Mouse (Mus musculus) heart, embryonic 14.5 days (tissue): ENCODE data around the gene Actn2. TPM values are rescaled to one million over a fixed set of nuclear protein-coding genes. Genes with fewer than 3 reads are reported as not detected.

ENCODE experiments used
- ATAC-seq: fragments of 200-750 bp; cut with Nextera tagmentation; 2 replicates; pipeline ENCODE4 v1.8.0; 2017; ENCODE audit warnings: low read depth, moderate TSS enrichment; ENCODE audit not compliant: insufficient number of reproducible peaks, insufficient read depth, low FRiP score
- H3K27ac ChIP-seq, 2 experiments: fragments of 200-500 bp in 1 of 2; fragments of 300-500 bp in 1 of 2; sonication (generic) in 1 of 2; replicated peaks in 1 of 2; 2 replicates each; pipeline ENCODE4 v1.5.1; 2012 to 2014; ENCODE audit warnings: low read depth in 2 of 2, low read length in 2 of 2, control low read depth in 1 of 2, mild to moderate bottlenecking in 1 of 2, mixed read lengths in 1 of 2; ENCODE audit not compliant: control insufficient read depth in 1 of 2, insufficient read depth in 1 of 2
- H3K27me3 ChIP-seq: fragments of 300-500 bp; sonication (generic); 2 replicates; pipeline ENCODE4 v1.6.1; 2014; ENCODE audit warnings: mild to moderate bottlenecking, low read length, control low read depth; ENCODE audit not compliant: control insufficient read depth, insufficient read depth
- H3K36me3 ChIP-seq: fragments of 300-500 bp; sonication (generic); 2 replicates; pipeline ENCODE4 v1.6.1; 2014; ENCODE audit warnings: mild to moderate bottlenecking, control low read depth, low read length, mixed read lengths; ENCODE audit not compliant: control insufficient read depth, insufficient read depth
- H3K4me1 ChIP-seq, 2 experiments: fragments of 200-500 bp in 1 of 2; fragments of 300-500 bp in 1 of 2; sonication (generic) in 1 of 2; 2 replicates each; pipeline ENCODE4 v1.6.1; 2012 to 2014; ENCODE audit warnings: low read length in 2 of 2, control low read depth in 1 of 2, mixed read lengths in 1 of 2; ENCODE audit not compliant: control insufficient read depth in 2 of 2, insufficient read depth in 2 of 2
- H3K4me2 ChIP-seq: fragments of 300-500 bp; sonication (generic); 2 replicates; pipeline ENCODE4 v1.6.1; 2014; ENCODE audit warnings: mild to moderate bottlenecking, low read length
- H3K4me3 ChIP-seq, 2 experiments: fragments of 200-500 bp in 1 of 2; fragments of 300-500 bp in 1 of 2; sonication (generic) in 1 of 2; 2 replicates each; pipeline ENCODE4 v1.5.1; 2012 to 2014; ENCODE audit warnings: low read length in 2 of 2, mild to moderate bottlenecking in 2 of 2, control low read depth in 1 of 2, low read depth in 1 of 2, moderate library complexity in 1 of 2; ENCODE audit not compliant: control insufficient read depth in 1 of 2, insufficient read depth in 1 of 2
- H3K9ac ChIP-seq: fragments of 300-500 bp; sonication (generic); 2 replicates; pipeline ENCODE4 v1.6.1; 2014; ENCODE audit warnings: mild to moderate bottlenecking, low read length
- H3K9me3 ChIP-seq: fragments of 300-500 bp; sonication (generic); 2 replicates; pipeline ENCODE4 v1.6.1; 2016; ENCODE audit warnings: low read length, control low read depth; ENCODE audit not compliant: control insufficient read depth
- WGBS: fragments of 180-500 bp; shearing (Covaris S2); extraction: QIAGEN DNeasy Blood & Tissue Kit; methylation state at CpG from one replicate; pipeline ENCODE4 v1.1.7; 2014; 5-methylcytosine and 5-hydroxymethylcytosine counted together
- polyA plus RNA-seq: library from polyadenylated mRNA; unstranded; fragments of >200 nt; fragmentation: Nextera tagmentation; extraction: Ambion mirVana; gene quantifications from 2 replicates; pipeline ENCODE4 v1.2.1, GENCODE M21; 2014

Gene Actn2
- polyA plus RNA-seq, 1 experiment from 2014 or later = 1,376 TPM

GRCm38 (mm10) chr13:12243991-12244390 lies 96.6 kb downstream of the Actn2 start:
- peak; percentile 86 for ATAC-seq
- H3K9ac ChIP-seq = no peak overlapping the region
- H3K4me3 ChIP-seq = no peak overlapping the region
- no peaks in the 10 kb centered on the region; the same call in 1 of the 2 replicates for H3K27me3 ChIP-seq
- H3K27ac ChIP-seq = peak overlapping the region; percentile 46 to 79; a peak in 3 of 4 replicates
- H3K9me3 ChIP-seq = no peaks in the 10 kb centered on the region
- 40% methylated on average over 4 of the region's 4 CpGs for WGBS
- peaks cover 84% of the 10 kb centered on the region for H3K36me3 ChIP-seq
- peaks cover 4 to 18% of the 10 kb centered on the region in 2 experiments for H3K4me1 ChIP-seq
- peak overlapping the region; percentile 27 for H3K4me2 ChIP-seq

- H3K4me1 ChIP-seq = no peaks in the 10 kb centered on the region
- no peak overlapping the region for H3K27ac ChIP-seq
- WGBS = 89% methylated on average over 4 of the region's 4 CpGs
- no peak overlapping the region for H3K4me3 ChIP-seq
- H3K36me3 ChIP-seq = peaks cover 92% of the 10 kb centered on the region
- no peak overlapping the region for H3K4me2 ChIP-seq
- ATAC-seq = no peak
- no peak overlapping the region for H3K9ac ChIP-seq
- no peaks in the 10 kb centered on the region for H3K27me3 ChIP-seq
- H3K9me3 ChIP-seq = no peaks in the 10 kb centered on the region
Observed at GRCm38 (mm10) chr13:12232141-12232540, 108.4 kb downstream of the Actn2 start.

GRCm38 (mm10) chr13:12228248-12228647 lies 112.3 kb downstream of the Actn2 start:
- Histone ChIP-seq H3K4me1 (no peaks in the 10 kb centered on the region), H3K36me3 (peaks cover 95% of the 10 kb centered on the region)

GRCm38 (mm10) chr13:12227606-12228005 lies 113.0 kb downstream of the Actn2 start:
- ATAC-seq = no peak
- Histone ChIP-seq H3K27ac (no peak overlapping the region), H3K4me2 (no peak overlapping the region), H3K4me1 (no peaks in the 10 kb centered on the region), H3K4me3 (no peak overlapping the region), H3K9ac (no peak overlapping the region), H3K27me3 (no peaks in the 10 kb centered on the region), H3K9me3 (no peaks in the 10 kb centered on the region), H3K36me3 (peaks cover 95% of the 10 kb centered on the region)
- WGBS = 82% methylated on average over 5 of the region's 5 CpGs

More at GRCm38 (mm10) chr13:12228248-12228647, 112.3 kb downstream of the Actn2 start:
- Histone ChIP-seq H3K27me3 (no peaks in the 10 kb centered on the region), H3K4me2 (no peak overlapping the region), H3K9me3 (no peaks in the 10 kb centered on the region), H3K4me3 (no peak overlapping the region), H3K9ac (no peak overlapping the region), H3K27ac (no peak overlapping the region)
- WGBS = 90% methylated on average over 4 of the region's 4 CpGs
- no peak for ATAC-seq

Other genes starting within 250 kb of the Actn2 start
- gene Ryr2, start 233.8 kb downstream of the Actn2 start, polyA plus RNA-seq = 64.8 and 69.1 TPM in 2 replicates
- 14.8 and 17.5 TPM in 2 replicates for gene Mtr, start 82.6 kb downstream of the Actn2 start, polyA plus RNA-seq
- gene Heatr1, start 54.3 kb upstream of the Actn2 start, polyA plus RNA-seq = 9.9 and 12.0 TPM in 2 replicates
- gene Lgals8, start 124.2 kb upstream of the Actn2 start, polyA plus RNA-seq = 16.0 and 16.5 TPM in 2 replicates
- gene Edaradd, start 179.7 kb upstream of the Actn2 start, polyA plus RNA-seq = 0.28 and 0.38 TPM in 2 replicates
- gene Ero1lb, start 225.1 kb upstream of the Actn2 start, polyA plus RNA-seq = 6.9 and 7.7 TPM in 2 replicates